Mouse (Mus musculus) embryonic fibroblast, embryonic 13.5 days (primary cell): ENCODE measurements around the gene Phf24.

ENCODE experiments used
- CTCF ChIP-seq: IDR thresholded peaks from 2 replicates; pipeline ENCODE4 v1.5.1; 2011; ENCODE audit warnings: mild to moderate bottlenecking, control low read depth, low read length, moderate library complexity, borderline replicate concordance; ENCODE audit not compliant: insufficient read depth
- POLR2A ChIP-seq: IDR thresholded peaks from 2 replicates; pipeline ENCODE4 v1.6.1; 2011; ENCODE audit warnings: low read depth, mild to moderate bottlenecking, control low read depth, low read length, moderate library complexity

- TF ChIP-seq POLR2A (no peak), CTCF (no peak)
Measured at GRCm38 (mm10) chr4:42956581-42956980, 40.1 kb downstream of the Phf24 start.
